Mouse (Mus musculus) intestine, postnatal 0 days (tissue): ENCODE results near the gene Pum3. TPM values are rescaled to one million over a fixed set of nuclear protein-coding genes. Genes with fewer than 3 reads are reported as not detected.

Experiments
- ATAC-seq: fragments of 200-750 bp; cut with Nextera tagmentation; 2 replicates; pipeline ENCODE4 v1.8.0; 2017; ENCODE audit warnings: mild to moderate bottlenecking, moderate TSS enrichment, moderate library complexity
- H3K27ac ChIP-seq: fragments of 300-500 bp; sonication (generic); 2 replicates; pipeline ENCODE4 v1.5.1; 2014; ENCODE audit warnings: mild to moderate bottlenecking, low read depth, low read length, moderate library complexity
- H3K27me3 ChIP-seq: fragments of 300-500 bp; sonication (generic); replicated peaks from 2 replicates; pipeline ENCODE4 v1.6.1; 2014; ENCODE audit warnings: low read length, mixed read lengths; ENCODE audit not compliant: control insufficient read depth, insufficient read depth
- H3K36me3 ChIP-seq: fragments of 300-500 bp; sonication (generic); 2 replicates; pipeline ENCODE4 v1.6.1; 2014; ENCODE audit warnings: mild to moderate bottlenecking, moderate library complexity; ENCODE audit not compliant: control insufficient read depth, insufficient read depth
- H3K4me1 ChIP-seq: fragments of 300-500 bp; sonication (generic); replicated peaks from 2 replicates; pipeline ENCODE4 v1.6.1; 2014; ENCODE audit warnings: antibody characterized with exemption, low read length, mixed read lengths; ENCODE audit not compliant: control insufficient read depth, insufficient read depth
- H3K4me2 ChIP-seq: fragments of 300-500 bp; sonication (generic); replicated peaks from 2 replicates; pipeline ENCODE4 v1.6.1; 2014; ENCODE audit warnings: low read depth, mild to moderate bottlenecking, moderate library complexity
- H3K4me3 ChIP-seq: fragments of 300-500 bp; sonication (generic); 2 replicates; pipeline ENCODE4 v1.5.1; 2014; ENCODE audit warnings: low read depth, low read length
- H3K9ac ChIP-seq: fragments of 300-500 bp; sonication (generic); 2 replicates; pipeline ENCODE4 v1.6.1; 2014; ENCODE audit warnings: mild to moderate bottlenecking, low read depth, low read length
- H3K9me3 ChIP-seq: fragments of 300-500 bp; sonication (generic); 2 replicates; pipeline ENCODE4 v1.6.1; 2016; ENCODE audit warnings: mixed run types; ENCODE audit not compliant: control insufficient read depth
- CTCF ChIP-seq: sonication (generic); IDR thresholded peaks from 2 replicates; pipeline ENCODE4 v1.5.1; 2016; ENCODE audit warnings: low read depth, mild to moderate bottlenecking, control low read depth, antibody characterized with exemption, moderate library complexity
- WGBS: fragments of 180-500 bp; shearing (Covaris S2); extraction: QIAGEN DNeasy Blood & Tissue Kit; methylation state at CpG from one replicate; pipeline ENCODE4 v1.1.7; 2014; 5-methylcytosine and 5-hydroxymethylcytosine counted together
- polyA plus RNA-seq: library from polyadenylated mRNA; unstranded; fragments of >200 nt; fragmentation: Nextera tagmentation; extraction: Ambion mirVana; gene quantifications from 2 replicates; pipeline ENCODE4 v1.2.1, GENCODE M21; 2015

Gene Pum3
- polyA plus RNA-seq, 1 experiment from 2014 or later = 34.4 TPM

- 0 out of 2 replicates have a peak, but pooled peaks have one; percentile 31 for ATAC-seq
- TF ChIP-seq CTCF = peak; percentile 93
- Histone ChIP-seq H3K4me1 (no peaks in the 10 kb centered on the region), H3K4me3 (no peak overlapping the region), H3K27me3 (no peaks in the 10 kb centered on the region), H3K27ac (no peak overlapping the region), H3K4me2 (no peak overlapping the region), H3K9me3 (no peaks in the 10 kb centered on the region), H3K36me3 (peaks cover 69% of the 10 kb centered on the region), H3K9ac (no peak overlapping the region)
- WGBS = 57% methylated on average over 11 of the region's 11 CpGs
Measured at GRCm38 (mm10) chr19:27416569-27416968, 13.1 kb downstream of the Pum3 start.

- H3K27ac ChIP-seq = no peak overlapping the region
- H3K36me3 ChIP-seq = peaks cover 33% of the 10 kb centered on the region
- no peak for ATAC-seq
- H3K9me3 ChIP-seq = no peaks in the 10 kb centered on the region
- 57% methylated on average over 4 of the region's 4 CpGs for whole genome bisulfite sequencing
- H3K9ac ChIP-seq = no peak overlapping the region
- TF ChIP-seq CTCF = no peak
- no peaks in the 10 kb centered on the region for H3K4me1 ChIP-seq
- no peak overlapping the region for H3K4me2 ChIP-seq
- no peak overlapping the region for H3K4me3 ChIP-seq
- H3K27me3 ChIP-seq = no peaks in the 10 kb centered on the region
Measured at GRCm38 (mm10) chr19:27411340-27411739, 18.3 kb downstream of the Pum3 start.

GRCm38 (mm10) chr19:27410751-27411150 lies 18.9 kb downstream of the Pum3 start:
- TF ChIP-seq CTCF = no peak
- Histone ChIP-seq H3K4me3 (no peak overlapping the region), H3K4me1 (no peaks in the 10 kb centered on the region), H3K9ac (no peak overlapping the region), H3K4me2 (no peak overlapping the region), H3K36me3 (peaks cover 27% of the 10 kb centered on the region), H3K9me3 (no peaks in the 10 kb centered on the region), H3K27ac (peak overlapping the region; percentile 1; the same call in 1 of the 2 replicates), H3K27me3 (no peaks in the 10 kb centered on the region)
- no peak for ATAC-seq
- 87% methylated on average over 4 of the region's 4 CpGs for WGBS

- H3K36me3 ChIP-seq = peaks cover 19% of the 10 kb centered on the region
Measured at GRCm38 (mm10) chr19:27409782-27410181, 19.8 kb downstream of the Pum3 start.

GRCm38 (mm10) chr19:27409196-27409595 lies 20.4 kb downstream of the Pum3 start:
- Histone ChIP-seq H3K27me3 (no peaks in the 10 kb centered on the region), H3K4me2 (no peak overlapping the region), H3K27ac (no peak overlapping the region), H3K9me3 (no peaks in the 10 kb centered on the region), H3K36me3 (peaks cover 17% of the 10 kb centered on the region), H3K4me3 (no peak overlapping the region), H3K9ac (no peak overlapping the region), H3K4me1 (no peaks in the 10 kb centered on the region)
- no peak for ATAC-seq
- TF ChIP-seq CTCF = no peak
- 91% methylated on average over 4 of the region's 4 CpGs for WGBS

More at GRCm38 (mm10) chr19:27409782-27410181, 19.8 kb downstream of the Pum3 start:
- H3K4me2 ChIP-seq = no peak overlapping the region
- no peaks in the 10 kb centered on the region for H3K27me3 ChIP-seq
- no peaks in the 10 kb centered on the region for H3K4me1 ChIP-seq
- no peak for ATAC-seq
- no peak for TF ChIP-seq CTCF
- H3K9ac ChIP-seq = no peak overlapping the region
- H3K27ac ChIP-seq = no peak overlapping the region
- H3K4me3 ChIP-seq = no peak overlapping the region
- H3K9me3 ChIP-seq = no peaks in the 10 kb centered on the region

GRCm38 (mm10) chr19:27397797-27398196 lies 31.8 kb downstream of the Pum3 start:
- no peak overlapping the region for H3K27ac ChIP-seq
- WGBS = 51% methylated on average over 9 of the region's 9 CpGs
- TF ChIP-seq CTCF = no peak
- H3K4me1 ChIP-seq = no peaks in the 10 kb centered on the region
- no peak overlapping the region for H3K4me2 ChIP-seq
- no peaks in the 10 kb centered on the region for H3K27me3 ChIP-seq
- H3K9me3 ChIP-seq = no peaks in the 10 kb centered on the region
- H3K4me3 ChIP-seq = no peak overlapping the region
- no peak overlapping the region for H3K9ac ChIP-seq
- no peak for ATAC-seq
- H3K36me3 ChIP-seq = peaks cover 65% of the 10 kb centered on the region

- Histone ChIP-seq H3K9me3 (no peaks in the 10 kb centered on the region), H3K36me3 (peaks cover 65% of the 10 kb centered on the region), H3K9ac (no peak overlapping the region), H3K4me3 (no peak overlapping the region), H3K27ac (no peak overlapping the region; the same call in 1 of the 2 replicates), H3K4me1 (no peaks in the 10 kb centered on the region), H3K27me3 (no peaks in the 10 kb centered on the region), H3K4me2 (no peak overlapping the region)
- 62% methylated on average over 5 of the region's 5 CpGs for WGBS
- no peak for TF ChIP-seq CTCF
- peak; percentile 89 for ATAC-seq
Measured at GRCm38 (mm10) chr19:27397223-27397622, 32.4 kb downstream of the Pum3 start.
